Mouse (Mus musculus) midbrain, embryonic 10.5 days (tissue): ENCODE data around the gene Olfr1093. TPM values are rescaled to one million over a fixed set of nuclear protein-coding genes. Genes with fewer than 3 reads are reported as not detected.

Experiments used
- DNase-seq: peaks from one replicate; pipeline ENCODE4 v3.0.0-alpha.2; 2017; ENCODE audit warnings: low spot score
- H3K27ac ChIP-seq: fragments of 300-500 bp; sonication (generic); replicated peaks from 2 replicates; pipeline ENCODE4 v1.5.1; 2016; ENCODE audit warnings: mild to moderate bottlenecking
- H3K27me3 ChIP-seq: fragments of 300-500 bp; sonication (generic); 2 replicates; pipeline ENCODE4 v1.6.1; 2016; ENCODE audit warnings: low read depth, mild to moderate bottlenecking; ENCODE audit not compliant: poor library complexity, severe bottlenecking
- H3K36me3 ChIP-seq: fragments of 300-500 bp; sonication (generic); 2 replicates; pipeline ENCODE4 v1.6.1; 2016; ENCODE audit warnings: mild to moderate bottlenecking, moderate library complexity
- H3K4me1 ChIP-seq: fragments of 300-500 bp; sonication (generic); 2 replicates; pipeline ENCODE4 v1.6.1; 2016
- H3K4me3 ChIP-seq: fragments of 300-500 bp; sonication (generic); 2 replicates; pipeline ENCODE4 v1.5.1; 2016; ENCODE audit warnings: mild to moderate bottlenecking, moderate library complexity
- H3K9me3 ChIP-seq: fragments of 300-500 bp; sonication (generic); replicated peaks from 2 replicates; pipeline ENCODE4 v1.6.1; 2016; ENCODE audit warnings: mild to moderate bottlenecking
- WGBS: fragments of 180-500 bp; shearing (Covaris S2); methylation state at CpG from one replicate; pipeline ENCODE4 v1.1.7; 2016; 5-methylcytosine and 5-hydroxymethylcytosine counted together
- polyA plus RNA-seq: library from polyadenylated mRNA; unstranded; fragments of >200 nt; fragmentation: Nextera tagmentation; extraction: Ambion mirVana; gene quantifications from 2 replicates; pipeline ENCODE4 v1.2.1, GENCODE M21; 2016

Gene Olfr1093
- not detected in 2 replicates for polyA plus RNA-seq

GRCm38 (mm10) chr2:86782179-86782578 is at the start of gene Olfr1093:
Olfr1093 (plus strand) TSS chr2:86782479.
- no peaks in the 10 kb centered on the region for H3K9me3 ChIP-seq
- 90% methylated on average over 2 of the region's 2 CpGs for WGBS
- DNase-seq = no peak
- H3K36me3 ChIP-seq = no peaks in the 10 kb centered on the region
- no peaks in the 10 kb centered on the region for H3K27me3 ChIP-seq
- no peak within 1 kb of the TSS for H3K27ac ChIP-seq
- H3K4me1 ChIP-seq = no peaks in the 10 kb centered on the region
- H3K4me3 ChIP-seq = no peak within 1 kb of the TSS

GRCm38 (mm10) chr2:86733601-86734000 is 48.7 kb upstream of the Olfr1093 start, which contains the start of gene Olfr1089:
Olfr1089 (minus strand) TSS chr2:86733701.
- no peaks in the 10 kb centered on the region for H3K9me3 ChIP-seq
- no peak within 1 kb of the TSS for H3K4me3 ChIP-seq
- H3K4me1 ChIP-seq = no peaks in the 10 kb centered on the region
- H3K36me3 ChIP-seq = no peaks in the 10 kb centered on the region
- no peak within 1 kb of the TSS for H3K27ac ChIP-seq
- no peaks in the 10 kb centered on the region for H3K27me3 ChIP-seq
- no peak for DNase-seq

- 87% methylated on average over 1 of the region's 1 CpGs for WGBS
- no peak for DNase-seq
- no peaks in the 10 kb centered on the region for H3K4me1 ChIP-seq
- H3K36me3 ChIP-seq = no peaks in the 10 kb centered on the region
- H3K9me3 ChIP-seq = no peaks in the 10 kb centered on the region
- no peaks in the 10 kb centered on the region for H3K27me3 ChIP-seq
- H3K4me3 ChIP-seq = no peak within 1 kb of the TSS
- H3K27ac ChIP-seq = no peak within 1 kb of the TSS
Observed at GRCm38 (mm10) chr2:86758893-86759292, 23.4 kb upstream of the Olfr1093 start, which contains the start of gene Olfr1090. Olfr1090 (minus strand) TSS chr2:86758993.

GRCm38 (mm10) chr2:86761050-86761449 is 21.2 kb upstream of the Olfr1093 start:
- H3K27ac ChIP-seq = no peak overlapping the region
- H3K4me3 ChIP-seq = no peak overlapping the region
- DNase-seq = no peak
- H3K9me3 ChIP-seq = no peaks in the 10 kb centered on the region
- H3K4me1 ChIP-seq = no peaks in the 10 kb centered on the region
- H3K27me3 ChIP-seq = no peaks in the 10 kb centered on the region
- 95% methylated on average over 6 of the region's 6 CpGs for whole genome bisulfite sequencing
- no peaks in the 10 kb centered on the region for H3K36me3 ChIP-seq

- no peaks in the 10 kb centered on the region for H3K4me1 ChIP-seq
- no peak within 1 kb of the TSS for H3K27ac ChIP-seq
Observed at GRCm38 (mm10) chr2:86809918-86810317, 27.6 kb downstream of the Olfr1093 start, which contains the start of gene Olfr141. Olfr141 (minus strand) TSS chr2:86810018.

GRCm38 (mm10) chr2:86824363-86824762 is 42.1 kb downstream of the Olfr1093 start, which contains the start of gene Olfr1094:
Olfr1094 (plus strand) TSS chr2:86824663.
- Histone ChIP-seq H3K4me1 (no peaks in the 10 kb centered on the region), H3K36me3 (no peaks in the 10 kb centered on the region), H3K9me3 (no peaks in the 10 kb centered on the region), H3K27me3 (no peaks in the 10 kb centered on the region), H3K27ac (no peak within 1 kb of the TSS), H3K4me3 (no peak within 1 kb of the TSS)
- no peak for DNase-seq

More at GRCm38 (mm10) chr2:86809918-86810317, 27.6 kb downstream of the Olfr1093 start, which contains the start of gene Olfr141:
- Histone ChIP-seq H3K4me3 (no peak within 1 kb of the TSS), H3K9me3 (no peaks in the 10 kb centered on the region), H3K27me3 (no peaks in the 10 kb centered on the region), H3K36me3 (no peaks in the 10 kb centered on the region)
- no peak for DNase-seq

Other genes with a start within 250 kb of the Olfr1093 start
- not detected in 2 replicates for gene Olfr1079, start 240.0 kb upstream of the Olfr1093 start, polyA plus RNA-seq
- gene Olfr1080, start 224.2 kb upstream of the Olfr1093 start, polyA plus RNA-seq = not detected in 2 replicates
- gene Olfr1082, start 183.5 kb upstream of the Olfr1093 start, polyA plus RNA-seq = not detected in 2 replicates
- gene Olfr1084, start 142.8 kb upstream of the Olfr1093 start, polyA plus RNA-seq = not detected in 2 replicates
- gene Olfr1085, start 120.5 kb upstream of the Olfr1093 start, polyA plus RNA-seq = not detected in 2 replicates
- gene Olfr1086, start 102.4 kb upstream of the Olfr1093 start, polyA plus RNA-seq = not detected in 2 replicates
- not detected in 2 replicates for gene Olfr1087, start 84.1 kb upstream of the Olfr1093 start, polyA plus RNA-seq
- gene Olfr1089, start 48.8 kb upstream of the Olfr1093 start, polyA plus RNA-seq = not detected in 2 replicates
- gene Olfr1090, start 23.5 kb upstream of the Olfr1093 start, polyA plus RNA-seq = not detected in 2 replicates
- gene Olfr141, start 27.5 kb downstream of the Olfr1093 start, polyA plus RNA-seq = not detected in 2 replicates
- not detected in 2 replicates for gene Olfr1094, start 42.2 kb downstream of the Olfr1093 start, polyA plus RNA-seq
- gene Olfr1095, start 69.2 kb downstream of the Olfr1093 start, polyA plus RNA-seq = not detected in 2 replicates
- gene Gm13723, start 92.3 kb downstream of the Olfr1093 start, polyA plus RNA-seq = not detected in 2 replicates
- gene Olfr1097, start 109.7 kb downstream of the Olfr1093 start, polyA plus RNA-seq = not detected in 2 replicates
- gene Olfr1098, start 142.1 kb downstream of the Olfr1093 start, polyA plus RNA-seq = not detected in 2 replicates
- gene Olfr1099, start 178.2 kb downstream of the Olfr1093 start, polyA plus RNA-seq = not detected in 2 replicates
- not detected in 2 replicates for gene Olfr1100, start 197.5 kb downstream of the Olfr1093 start, polyA plus RNA-seq
- not detected in 2 replicates for gene Olfr1101, start 208.7 kb downstream of the Olfr1093 start, polyA plus RNA-seq
- not detected in 2 replicates for gene Olfr1102, start 215.9 kb downstream of the Olfr1093 start, polyA plus RNA-seq
- not detected in 2 replicates for gene Olfr1104, start 244.6 kb downstream of the Olfr1093 start, polyA plus RNA-seq